Mouse (Mus musculus) c-Kit-negative CD71-positive TER-119-positive erythroid progenitor cells, embryonic 14.5 days (primary cell): ENCODE data around the gene Ang.

ENCODE experiments used
- DNase-seq: peaks from one replicate; pipeline ENCODE4 v3.0.0-alpha.2; 2013; ENCODE audit warnings: low read depth, low spot score

Ang gene

GRCm38 (mm10) chr14:51090921-51091900 is at the start of gene Ang, which contains the start of gene Rnase4:
Gene Ang, plus strand, starts transcription at chr14:51091150.
Gene Rnase4, plus strand, starts transcription at chr14:51091077.
- DNase-seq: no peak

- no peak for DNase-seq
Measured at GRCm38 (mm10) chr14:51041769-51042168, 49.2 kb upstream of the Ang start, which contains the start of gene Rnase9. Gene Rnase9, minus strand, starts transcription at chr14:51041869.

GRCm38 (mm10) chr14:51047846-51048245 is 43.1 kb upstream of the Ang start:
- no peak for DNase-seq

- no peak for DNase-seq
Measured at GRCm38 (mm10) chr14:51050063-51050462, 40.9 kb upstream of the Ang start, which contains the start of gene Rnase11. Gene Rnase11, minus strand, starts transcription at chr14:51050163.

GRCm38 (mm10) chr14:51051941-51052340 is 39.0 kb upstream of the Ang start:
- no peak for DNase-seq

- DNase-seq: no peak
Measured at GRCm38 (mm10) chr14:51053176-51053575, 37.8 kb upstream of the Ang start.

GRCm38 (mm10) chr14:51054243-51055237 is 36.4 kb upstream of the Ang start:
- no peak for DNase-seq

- no peak for DNase-seq
Measured at GRCm38 (mm10) chr14:51057401-51057831, 33.5 kb upstream of the Ang start, which contains the start of gene Rnase12. Gene Rnase12, minus strand, starts transcription at chr14:51057661.

- no peak for DNase-seq
Measured at GRCm38 (mm10) chr14:51060761-51061160, 30.2 kb upstream of the Ang start.

GRCm38 (mm10) chr14:51068956-51069355 is 22.0 kb upstream of the Ang start:
- DNase-seq: no peak

- peak; percentile 60 for DNase-seq
Measured at GRCm38 (mm10) chr14:51069617-51070016, 21.3 kb upstream of the Ang start.

GRCm38 (mm10) chr14:51074335-51074734 is 16.6 kb upstream of the Ang start, which contains the start of gene Olfr750:
Gene Olfr750, minus strand, starts transcription at chr14:51074435.
- DNase-seq: no peak

GRCm38 (mm10) chr14:51079180-51079579 is 11.8 kb upstream of the Ang start:
- DNase-seq: no peak

GRCm38 (mm10) chr14:51081035-51081434 is 9.9 kb upstream of the Ang start:
- DNase-seq: no peak

GRCm38 (mm10) chr14:51082599-51083581 is 8.1 kb upstream of the Ang start:
- DNase-seq: no peak

- DNase-seq: no peak
Measured at GRCm38 (mm10) chr14:51083805-51084204, 7.1 kb upstream of the Ang start.

- no peak for DNase-seq
Measured at GRCm38 (mm10) chr14:51085086-51085485, 5.9 kb upstream of the Ang start.

- no peak for DNase-seq
Measured at GRCm38 (mm10) chr14:51085911-51086310, 5.0 kb upstream of the Ang start.

- DNase-seq: no peak
Measured at GRCm38 (mm10) chr14:51087762-51088161, 3.2 kb upstream of the Ang start.
